Mouse (Mus musculus): ENCODE data around the gene Foxd2.

DNA sequence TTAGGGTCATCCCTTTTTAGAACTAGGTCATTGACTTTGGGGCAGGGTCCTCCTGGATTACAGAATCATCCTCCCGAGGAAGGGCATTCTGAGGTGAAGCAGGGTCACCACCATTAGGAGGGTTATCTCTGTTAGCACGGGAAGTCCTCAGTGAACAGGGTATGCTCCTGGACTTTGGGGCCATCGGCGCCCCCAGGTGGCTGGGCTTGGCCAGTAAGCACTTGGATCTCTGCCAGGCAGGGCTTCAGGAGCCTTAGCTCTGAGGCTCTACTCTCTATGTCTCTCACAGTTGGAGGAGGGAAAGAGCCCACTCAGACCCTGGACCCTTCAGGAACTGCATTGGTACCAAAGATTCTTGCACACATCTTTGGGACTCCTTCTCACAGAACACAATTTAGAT, 10.8 kb downstream of the Foxd2 start:
- TF ChIP-seq CTCF (IDR thresholded peaks at IDR 0.05; ENCODE audit: insufficient read depth, low read depth, low read length) (no peak), POLR2A (IDR thresholded peaks at IDR 0.05; ENCODE audit: insufficient read depth, low read depth, low read length) (no peak)
